ENCODE assay signal across 19 mouse cellular contexts in the genomic region with DNA sequence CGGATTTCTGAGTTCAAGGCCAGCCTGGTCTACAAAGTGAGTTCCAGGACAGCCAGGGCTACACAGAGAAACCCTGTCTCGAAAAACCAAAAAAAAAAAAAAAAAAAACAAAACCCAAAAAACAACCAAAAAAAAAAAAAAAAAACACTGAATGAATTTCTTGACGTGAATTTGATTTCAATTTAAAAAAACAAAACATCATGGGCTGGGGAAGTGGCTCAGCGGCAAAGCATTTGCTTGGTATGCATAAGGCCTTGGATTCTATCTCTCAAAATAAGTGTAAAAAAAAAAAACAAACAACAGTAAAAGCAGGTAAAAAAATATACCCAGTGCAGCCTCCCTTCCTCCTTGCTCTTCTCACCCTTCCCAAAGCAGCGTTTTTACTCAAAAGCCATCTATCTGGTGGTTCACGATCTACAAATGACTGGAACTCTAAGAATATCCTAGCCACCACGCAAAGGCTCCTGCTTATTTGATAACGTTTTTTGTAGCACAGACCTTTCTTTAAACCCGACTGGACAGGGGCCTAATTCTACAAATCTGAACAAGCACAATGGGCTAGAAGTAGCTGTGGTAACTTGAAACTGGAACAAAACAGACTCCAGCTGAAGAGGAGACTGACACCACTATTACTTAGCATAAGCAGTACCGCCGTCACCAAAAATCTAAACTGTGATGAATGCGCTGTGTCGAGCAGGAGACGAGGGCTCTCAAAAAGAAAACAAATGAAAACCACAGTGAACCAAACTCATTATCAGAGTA. TPM values are rescaled to one million over a fixed set of nuclear protein-coding genes. Genes with fewer than 3 reads are reported as not detected.
DNase-seq lines count a peak whose midpoint lies in the region; ATAC-seq and TF ChIP-seq lines count a peak whose summit lies in the region.
"Had no signal": no experiment of that assay in that cellular context is flagged by ENCODE, and none has a peak within 500 bp of the region (broad histone marks: within the 10 kb centered on the region; RNA-seq: fewer than 3 reads in every experiment).

No protein-coding gene starts in this region.

- peak overlapping the region; percentile 70; the same call in 1 of the 2 replicates for H3K27ac ChIP-seq in embryonic fibroblast, embryonic 13.5 days (ENCODE audit: insufficient read depth, low read length)
- 0 out of 2 replicates have a peak overlapping the region, but pooled peaks have one; percentile 10 for H3K27ac ChIP-seq in small intestine, adult 2 months (ENCODE audit: insufficient read depth, low read depth, low read length)
- H3K27ac ChIP-seq: embryonic facial prominence, embryonic 13.5 days; heart, embryonic 15.5 days; hindbrain, embryonic 13.5 days; stomach, embryonic 15.5 days had no signal

- WGBS in small intestine, adult 2 months = 79% methylated on average over 14 of the region's 14 CpGs

- peak; percentile 58 for DNase-seq in CD4-positive, CD25-positive, alpha-beta regulatory T cell, adult 2 months (ENCODE audit: low read depth, low spot score)
- DNase-seq in lung, postnatal 25 days (ENCODE audit: low spot score) = peak; percentile 52
- no peak for DNase-seq in lung, postnatal 14 days
- no peak for DNase-seq in yolk sac, embryonic 10.5 days (ENCODE audit: low spot score)
- no peak for DNase-seq in testis, postnatal 10 days (ENCODE audit: low spot score)
- DNase-seq: cerebellum, postnatal 25 days; forebrain, postnatal 0 days; gastrocnemius, postnatal 14 days; kidney, adult 2 months; left cerebral cortex, postnatal 4 days; right cerebral cortex, postnatal 25 days; thymus, postnatal 4 days had no signal

- H3K4me1 ChIP-seq in embryonic fibroblast, embryonic 13.5 days (ENCODE audit: control insufficient read depth, insufficient read depth, low read length) = peaks cover 9% of the 10 kb centered on the region; the same call in 1 of the 2 replicates
- no peaks in the 10 kb centered on the region for H3K4me1 ChIP-seq in small intestine, adult 2 months (ENCODE audit: control insufficient read depth, insufficient read depth, insufficient read length, low read length)

- no peaks in the 10 kb centered on the region for H3K27me3 ChIP-seq in small intestine, adult 2 months (ENCODE audit: control insufficient read depth, insufficient read depth, low read length)
- H3K27me3 ChIP-seq: embryonic facial prominence, embryonic 13.5 days; heart, embryonic 15.5 days; hindbrain, embryonic 13.5 days; stomach, embryonic 15.5 days had no signal

- no peak for TF ChIP-seq POLR2A in embryonic fibroblast, embryonic 13.5 days (IDR thresholded peaks at IDR 0.05; ENCODE audit: low read depth, low read length)
- no peak for TF ChIP-seq POLR2A in small intestine, adult 2 months (IDR thresholded peaks at IDR 0.05; ENCODE audit: low read depth, low read length)

- no peak overlapping the region for H3K4me3 ChIP-seq in embryonic fibroblast, embryonic 13.5 days (ENCODE audit: insufficient read depth, low read length)
- H3K4me3 ChIP-seq in small intestine, adult 2 months (ENCODE audit: low read depth, low read length) = no peak overlapping the region
- H3K4me3 ChIP-seq: embryonic facial prominence, embryonic 13.5 days; heart, embryonic 15.5 days; hindbrain, embryonic 13.5 days; stomach, embryonic 15.5 days had no signal

- ATAC-seq in CD4-positive, CD25-positive, alpha-beta regulatory T cell, adult 4 months = no peak
- ATAC-seq: forebrain, postnatal 0 days had no signal

- 0 out of 2 replicates have a peak, but pooled peaks cover 1% of the 10 kb centered on the region for H3K36me3 ChIP-seq in small intestine, adult 2 months (ENCODE audit: control insufficient read depth, insufficient read depth, low read length)
- H3K36me3 ChIP-seq: embryonic facial prominence, embryonic 13.5 days; heart, embryonic 15.5 days; hindbrain, embryonic 13.5 days; stomach, embryonic 15.5 days had no signal

- no peak for TF ChIP-seq CTCF in embryonic fibroblast, embryonic 13.5 days (IDR thresholded peaks at IDR 0.05; ENCODE audit: borderline replicate concordance, insufficient read depth, low read length)
- no peak for TF ChIP-seq CTCF in small intestine, adult 2 months (IDR thresholded peaks at IDR 0.05; ENCODE audit: extremely low read depth, insufficient read length, insufficient replicate concordance, low read depth, low read length)

RNA-seq across cellular contexts. Expression of a gene that starts 2.8 kb away (rescaled TPM):
- 100 to 1,000 TPM; 125 to 134 TPM for polyA plus RNA-seq in CD4-positive, CD25-positive, alpha-beta regulatory T cell, adult 4 months (2017; shearing (Covaris generic))
- polyA plus RNA-seq in embryonic fibroblast, embryonic 13.5 days (2011; ENCODE audit: insufficient read length, low read depth, missing spikeins) = 20.7 and 27.2 TPM in 2 replicates
- polyA plus RNA-seq in small intestine, adult 2 months (2012; rRNA removed) = 3.7 and 9.4 TPM in 2 replicates

RNA-seq across cellular contexts. Expression of a gene that starts 11.2 kb away (rescaled TPM):
- 1 to 10 TPM; 3.5 to 3.6 TPM for polyA plus RNA-seq in CD4-positive, CD25-positive, alpha-beta regulatory T cell, adult 4 months (2017; shearing (Covaris generic))
- polyA plus RNA-seq in embryonic fibroblast, embryonic 13.5 days (2011; ENCODE audit: insufficient read length, low read depth, missing spikeins) = 7.4 and 11.4 TPM in 2 replicates
- polyA plus RNA-seq in small intestine, adult 2 months (2012; rRNA removed) = 0.10 and 0.18 TPM in 2 replicates

Comparison
In these comparisons a context has a peak if more than half of its experiments do, and no peak if none do; other contexts are left out.
1. DNase-seq: peak in CD4-positive, CD25-positive, alpha-beta regulatory T cell, adult 2 months (single experiment) and lung, postnatal 25 days (single experiment); none in lung, postnatal 14 days (single experiment), yolk sac, embryonic 10.5 days (single experiment) and testis, postnatal 10 days (single experiment).